Mouse (Mus musculus) CH12.LX (cell line): ENCODE measurements around the gene Ttc3. TPM values are rescaled to one million over a fixed set of nuclear protein-coding genes. Genes with fewer than 3 reads are reported as not detected.

Source experiments
- DNase-seq: peaks from one replicate; pipeline ENCODE4 v3.0.0-alpha.2; 2013; ENCODE audit errors: extremely low read depth
- H3K27ac ChIP-seq: 2 replicates; pipeline ENCODE4 v1.5.1; 2012; ENCODE audit warnings: low read depth, mild to moderate bottlenecking, control low read depth, moderate library complexity; ENCODE audit not compliant: insufficient read depth
- H3K27me3 ChIP-seq: replicated peaks from 2 replicates; pipeline ENCODE3; 2012; ENCODE audit warnings: inconsistent platforms
- H3K36me3 ChIP-seq, 2 experiments: replicated peaks in 1 of 2; 2 replicates each; pipeline versions ENCODE3 to v1.6.1; 2012; ENCODE audit warnings: inconsistent platforms in 1 of 2, low read length in 1 of 2, mild to moderate bottlenecking in 1 of 2, mixed read lengths in 1 of 2, moderate library complexity in 1 of 2; ENCODE audit not compliant: control insufficient read depth in 1 of 2, insufficient read depth in 1 of 2
- H3K4me1 ChIP-seq, 2 experiments: 2 replicates each; pipeline ENCODE4 v1.6.1; 2012; ENCODE audit warnings: inconsistent platforms in 1 of 2, moderate library complexity in 1 of 2; ENCODE audit not compliant: insufficient read depth in 2 of 2, control insufficient read depth in 1 of 2
- H3K4me2 ChIP-seq: 2 replicates; pipeline ENCODE4 v1.6.1; 2012; ENCODE audit warnings: low read depth, mild to moderate bottlenecking, control low read depth; ENCODE audit not compliant: poor library complexity, insufficient read depth, severe bottlenecking
- H3K4me3 ChIP-seq, 3 experiments: fragments of 150-350 bp in 1 of 3; sonication (generic) in 1 of 3; replicated peaks in 1 of 3; 2 replicates each; pipeline versions ENCODE3 to v1.5.1; 2011 to 2012; ENCODE audit warnings: low read depth in 2 of 3, low read length in 2 of 3, mild to moderate bottlenecking in 2 of 3, moderate library complexity in 2 of 3, control low read depth in 1 of 3, improper control_type of control experiment in 1 of 3, inconsistent platforms in 1 of 3, mixed read lengths in 1 of 3; ENCODE audit not compliant: poor library complexity in 1 of 3
- H3K79me2 ChIP-seq: replicated peaks from 2 replicates; pipeline ENCODE4 v1.6.1; 2012; ENCODE audit warnings: mild to moderate bottlenecking, moderate library complexity; ENCODE audit not compliant: control insufficient read depth, poor library complexity, insufficient read depth, severe bottlenecking; ENCODE audit errors: extremely low read depth
- H3K9ac ChIP-seq: 2 replicates; pipeline ENCODE4 v1.6.1; 2012; ENCODE audit warnings: low read depth, mild to moderate bottlenecking, control low read depth, moderate library complexity; ENCODE audit not compliant: insufficient read depth
- H3K9me3 ChIP-seq: replicated peaks from 2 replicates; pipeline ENCODE3; 2012; ENCODE audit warnings: low read length, inconsistent platforms, mixed read lengths
- BHLHE40 ChIP-seq: IDR thresholded peaks from 2 replicates; pipeline ENCODE4 v1.6.1; 2011; ENCODE audit warnings: mild to moderate bottlenecking, low read depth, low read length, improper control_type of control experiment
- CHD2 ChIP-seq: IDR thresholded peaks from 2 replicates; pipeline ENCODE4 v1.6.1; 2011; ENCODE audit warnings: low read length, improper control_type of control experiment
- E2F4 ChIP-seq: IDR thresholded peaks from 2 replicates; pipeline ENCODE4 v1.6.1; 2011; ENCODE audit warnings: low read depth, low read length, improper control_type of control experiment; ENCODE audit not compliant: insufficient replicate concordance
- EP300 ChIP-seq: IDR thresholded peaks from 2 replicates; pipeline ENCODE4 v1.6.1; 2011; ENCODE audit warnings: low read length, improper control_type of control experiment
- GABPA ChIP-seq: IDR thresholded peaks from 2 replicates; pipeline ENCODE4 v1.6.1; 2012; ENCODE audit warnings: low read depth, low read length, improper control_type of control experiment, inconsistent platforms; ENCODE audit not compliant: insufficient replicate concordance
- HCFC1 ChIP-seq: IDR thresholded peaks from 2 replicates; pipeline ENCODE4 v1.6.1; 2012; ENCODE audit warnings: low read depth, mild to moderate bottlenecking, inconsistent platforms, low read length, improper control_type of control experiment
- IRF4 ChIP-seq: IDR thresholded peaks from 2 replicates; pipeline ENCODE4 v1.6.1; 2014; ENCODE audit warnings: low read depth, mild to moderate bottlenecking, inconsistent platforms, low read length, improper control_type of control experiment
- KAT2A ChIP-seq: IDR thresholded peaks from 2 replicates; pipeline ENCODE4 v1.6.1; 2012; ENCODE audit warnings: low read length, improper control_type of control experiment, inconsistent platforms; ENCODE audit not compliant: insufficient replicate concordance
- MAX ChIP-seq: IDR thresholded peaks from 2 replicates; pipeline ENCODE4 v1.6.1; 2011; ENCODE audit warnings: low read length, improper control_type of control experiment
- MEF2A ChIP-seq: IDR thresholded peaks from 2 replicates; pipeline ENCODE4 v1.6.1; 2014; ENCODE audit warnings: low read depth, mild to moderate bottlenecking, inconsistent platforms, low read length, improper control_type of control experiment, borderline replicate concordance
- MYC ChIP-seq: IDR thresholded peaks from 2 replicates; pipeline ENCODE4 v1.6.1; 2011; ENCODE audit warnings: low read depth, mild to moderate bottlenecking, improper control_type of control experiment, low read length
- NELFE ChIP-seq: IDR thresholded peaks from 2 replicates; pipeline ENCODE4 v1.6.1; 2011; ENCODE audit warnings: low read depth, low read length, improper control_type of control experiment
- NRF1 ChIP-seq: IDR thresholded peaks from 2 replicates; pipeline ENCODE4 v1.6.1; 2014; ENCODE audit warnings: low read depth, mild to moderate bottlenecking, inconsistent platforms, low read length, improper control_type of control experiment, moderate library complexity
- PAX5 ChIP-seq: IDR thresholded peaks from 2 replicates; pipeline ENCODE4 v1.6.1; 2012; ENCODE audit warnings: low read length, inconsistent platforms, mixed read lengths
- POLR2A ChIP-seq: IDR thresholded peaks from 2 replicates; pipeline ENCODE4 v1.6.1; 2011; ENCODE audit warnings: low read depth, mild to moderate bottlenecking, improper control_type of control experiment, low read length
- RAD21 ChIP-seq: IDR thresholded peaks from 2 replicates; pipeline ENCODE4 v1.6.1; 2011; ENCODE audit warnings: low read depth, mild to moderate bottlenecking, low read length, improper control_type of control experiment, moderate library complexity
- SIN3A ChIP-seq: IDR thresholded peaks from 2 replicates; pipeline ENCODE4 v1.6.1; 2012; ENCODE audit warnings: low read length, improper control_type of control experiment, inconsistent platforms
- USF2 ChIP-seq: conservative IDR thresholded peaks from 2 replicates; pipeline ENCODE4 v1.6.1; 2011; ENCODE audit warnings: low read depth, low read length, improper control_type of control experiment
- dilution Hi-C: fragments of 300-500 bp; cut with MboI; formaldehyde crosslinking; loops from 2 replicates; pipeline ENCODE4 v1.14.3; 2020; ENCODE audit warnings: low sequenced_read_pairs; ENCODE audit not compliant: extremely low pct_unique_long_range_greater_than_20kb, extremely low pct_ligation_motif_present
- in situ Hi-C: fragments of 300-500 bp; cut with MboI; formaldehyde crosslinking; loops from 3 replicates; pipeline ENCODE4 v1.14.3; 2019; ENCODE audit warnings: low sequenced_read_pairs, low pct_ligation_motif_present, low pct_unique_long_range_greater_than_20kb, mixed read lengths
- polyA plus RNA-seq: library from polyadenylated mRNA; unstranded; fragments of >175 nt; gene quantifications from 2 replicates; pipeline ENCODE4 v1.2.1, GENCODE M21; 2012; ENCODE audit warnings: low read depth; ENCODE audit not compliant: insufficient read length
- total RNA-seq, 2 experiments: library from RNA; depleted of rRNA; stranded (reverse); fragments of 300-350 nt in 1 of 2; fragments of >200 nt in 1 of 2; gene quantifications; 2 replicates each; pipeline ENCODE4 v1.2.3; 2012 to 2014

The Ttc3 gene
- total and polyA plus RNA-seq, 3 experiments = 59.0 to 74.5 (median 73.4) TPM

- H3K79me2 ChIP-seq = peaks cover 2% of the 10 kb centered on the region; the same call in 1 of the 2 replicates
- TF ChIP-seq MEF2A (no peak), MYC (no peak), MAX (no peak), NELFE (no peak), NRF1 (no peak)
- TF ChIP-seq, all 38 proteins: peak for 0
- in situ Hi-C loops (no loop called here), dilution Hi-C loops (no loop called here)
- Histone ChIP-seq H3K4me3 (no peak overlapping the region), H3K9ac (no peak overlapping the region), H3K36me3 (peaks cover 16 to 33% of the 10 kb centered on the region in 2 experiments), H3K27me3 (no peaks in the 10 kb centered on the region), H3K4me2 (no peak overlapping the region), H3K9me3 (no peaks in the 10 kb centered on the region), H3K4me1 (0 out of 4 replicates have a peak, but pooled peaks cover 0 to 2% of the 10 kb centered on the region in 2 experiments), H3K27ac (no peak overlapping the region)
- no peak for DNase-seq
These were observed 31.2 kb downstream of the Ttc3 start for GRCm38 (mm10) chr16:94401636-94402035.

- Histone ChIP-seq H3K36me3 (peaks cover 16 to 35% of the 10 kb centered on the region in 2 experiments), H3K79me2 (peaks cover 2% of the 10 kb centered on the region; the same call in 1 of the 2 replicates), H3K4me2 (no peak overlapping the region), H3K4me3 (no peak overlapping the region), H3K27ac (no peak overlapping the region), H3K9me3 (no peaks in the 10 kb centered on the region), H3K9ac (no peak overlapping the region), H3K4me1 (0 out of 4 replicates have a peak, but pooled peaks cover 0 to 2% of the 10 kb centered on the region in 2 experiments), H3K27me3 (no peaks in the 10 kb centered on the region)
- dilution Hi-C loops (no loop called here), in situ Hi-C loops (no loop called here)
- TF ChIP-seq PAX5 = no peak
- no peak for TF ChIP-seq POLR2A
- TF ChIP-seq GABPA = no peak
- no peak for TF ChIP-seq E2F4
- TF ChIP-seq EP300 = no peak
- no peak for TF ChIP-seq KAT2A
- TF ChIP-seq HCFC1 = no peak
- TF ChIP-seq SIN3A = no peak
- no peak for TF ChIP-seq CHD2
- TF ChIP-seq BHLHE40 = no peak
- TF ChIP-seq USF2 = no peak
- TF ChIP-seq RAD21 = no peak
- TF ChIP-seq IRF4 = no peak
- TF ChIP-seq MAX = no peak
- TF ChIP-seq, all 38 proteins: peak for 0
- DNase-seq = no peak
These were observed 31.8 kb downstream of the Ttc3 start for GRCm38 (mm10) chr16:94402185-94402584.
